Mouse (Mus musculus) thymus, adult 2 months (tissue): Measurements from ENCODE around the gene Wwp2. TPM values are rescaled to one million over a fixed set of nuclear protein-coding genes. Genes with fewer than 3 reads are reported as not detected.

ENCODE experiments used
- DNase-seq: peaks from one replicate; pipeline ENCODE4 v3.0.0; 2021
- H3K27ac ChIP-seq: fragments of 200-500 bp; 2 replicates; pipeline ENCODE4 v1.5.1; 2012; ENCODE audit warnings: low read length, control low read depth; ENCODE audit not compliant: control insufficient read depth, insufficient read depth
- H3K27me3 ChIP-seq: fragments of 200-500 bp; 2 replicates; pipeline ENCODE4 v1.6.1; 2012; ENCODE audit warnings: mild to moderate bottlenecking, low read length, moderate library complexity, mixed read lengths; ENCODE audit not compliant: control insufficient read depth, insufficient read depth
- H3K36me3 ChIP-seq: fragments of 200-500 bp; 2 replicates; pipeline ENCODE4 v1.6.1; 2012; ENCODE audit warnings: mild to moderate bottlenecking, low read length, moderate library complexity; ENCODE audit not compliant: control insufficient read depth, insufficient read depth
- H3K4me1 ChIP-seq: fragments of 200-500 bp; replicated peaks from 2 replicates; pipeline ENCODE4 v1.6.1; 2012; ENCODE audit warnings: low read length; ENCODE audit not compliant: control insufficient read depth, insufficient read depth
- H3K4me3 ChIP-seq: fragments of 200-500 bp; 2 replicates; pipeline ENCODE4 v1.5.1; 2012; ENCODE audit warnings: mild to moderate bottlenecking, low read length, control low read depth, moderate library complexity; ENCODE audit not compliant: control insufficient read depth, insufficient read depth
- CTCF ChIP-seq: fragments of 200-500 bp; IDR thresholded peaks from 2 replicates; pipeline ENCODE4 v1.5.1; 2012; ENCODE audit warnings: mild to moderate bottlenecking, control low read depth, low read length, moderate library complexity, borderline replicate concordance; ENCODE audit not compliant: control insufficient read depth, poor library complexity, insufficient read depth; ENCODE audit errors: extremely low read depth
- POLR2A ChIP-seq: fragments of 200-500 bp; IDR thresholded peaks from 2 replicates; pipeline ENCODE4 v1.6.1; 2012; ENCODE audit warnings: mild to moderate bottlenecking, low read length, control low read depth, moderate library complexity; ENCODE audit not compliant: control insufficient read depth, poor library complexity, insufficient read depth; ENCODE audit errors: extremely low read depth
- WGBS: fragments of 180-500 bp; shearing (Covaris S2); methylation state at CpG from one replicate; pipeline ENCODE4 v1.1.7; 2018; 5-methylcytosine and 5-hydroxymethylcytosine counted together
- polyA plus RNA-seq: library from polyadenylated mRNA; depleted of rRNA; stranded (reverse); fragments of >200 nt; gene quantifications from 2 replicates; pipeline ENCODE4 v1.2.3, GENCODE M21; 2012; rRNA removed

Gene Wwp2
- 78.0 and 79.8 TPM in 2 replicates for polyA plus RNA-seq

DNA sequence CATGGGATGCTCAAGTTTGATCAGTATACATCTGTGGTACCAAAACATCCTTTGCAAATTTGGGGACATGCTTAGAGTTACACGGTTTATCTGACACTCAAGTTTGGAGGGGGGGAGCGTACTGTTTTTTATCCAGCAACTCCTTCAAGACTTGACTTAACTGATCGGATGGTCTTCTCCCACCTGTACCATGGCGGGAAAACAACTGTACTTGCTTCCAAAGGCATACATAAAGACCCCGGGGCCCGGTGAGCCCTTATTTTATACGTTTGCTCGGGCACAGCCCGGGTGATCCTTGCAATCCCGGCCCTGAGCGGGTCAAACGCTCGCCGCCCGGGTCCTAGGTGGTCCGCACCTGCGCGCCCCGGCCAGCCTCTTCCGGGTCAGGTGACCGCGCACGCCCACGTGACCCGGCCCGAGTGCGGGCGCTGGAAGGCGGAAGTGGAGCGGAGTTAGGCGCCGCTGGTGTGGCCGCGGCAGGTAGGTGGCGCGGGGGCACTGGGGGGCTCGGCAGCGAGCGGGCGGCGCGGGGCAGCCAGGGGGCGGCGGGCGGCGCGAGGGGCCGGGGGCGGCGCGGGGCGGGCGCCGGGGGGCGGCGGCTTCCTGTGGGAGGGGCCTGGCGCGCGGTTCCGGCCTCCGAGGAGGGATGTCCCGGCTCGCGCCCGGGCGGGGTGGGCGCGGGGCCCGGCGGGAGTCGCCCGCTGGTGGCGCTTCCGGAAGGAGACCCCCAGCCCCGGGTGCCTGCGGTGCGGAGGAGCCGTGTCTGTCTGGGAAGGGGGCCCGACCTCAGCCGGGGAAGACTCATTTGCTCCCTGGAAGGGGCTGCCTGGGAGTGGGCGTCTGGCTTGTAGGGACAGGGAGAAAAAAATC lies at the start of gene Wwp2:
TSS of gene Wwp2 (plus strand) at position 404 of the 870 bp plus-strand sequence.
- TF ChIP-seq CTCF (0 out of 2 replicates have a peak, but pooled peaks have one; percentile 30), POLR2A (peak; percentile 80)
- Histone ChIP-seq H3K4me1 (peaks cover 7% of the 10 kb centered on the region), H3K36me3 (no peaks in the 10 kb centered on the region), H3K27me3 (no peaks in the 10 kb centered on the region), H3K4me3 (peak within 1 kb of the TSS; percentile 78), H3K27ac (peak within 1 kb of the TSS; percentile 77)
- 1% methylated on average over 49 of the region's 81 CpGs for WGBS
- DNase-seq = peak; percentile 90

- 31% methylated on average over 3 of the region's 3 CpGs for WGBS
- no peak for DNase-seq
- Histone ChIP-seq H3K4me1 (no peaks in the 10 kb centered on the region), H3K36me3 (no peaks in the 10 kb centered on the region), H3K27ac (no peak overlapping the region), H3K4me3 (no peak overlapping the region), H3K27me3 (no peaks in the 10 kb centered on the region)
- TF ChIP-seq CTCF (no peak), POLR2A (no peak)
Measured at GRCm38 (mm10) chr8:107386642-107387041, 49.5 kb upstream of the Wwp2 start.

DNA sequence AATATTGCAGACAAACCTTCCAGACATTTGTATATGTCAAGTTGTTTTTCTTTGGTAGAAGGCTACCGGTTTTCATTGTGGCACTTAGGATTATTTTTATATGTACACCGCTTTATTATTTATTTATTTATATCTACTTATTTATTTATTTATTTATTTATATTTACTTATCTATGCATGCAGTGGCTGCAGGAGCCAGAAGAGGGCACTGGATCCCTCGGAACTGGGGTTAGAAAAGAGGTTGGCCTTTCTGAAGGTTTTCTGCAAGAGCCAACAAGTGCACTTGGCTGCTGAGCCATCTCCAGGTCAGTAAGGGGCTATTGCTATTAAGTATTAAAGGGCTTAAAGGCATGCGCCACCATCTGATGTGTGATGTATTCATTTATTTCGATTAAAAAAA lies 48.3 kb upstream of the Wwp2 start:
- Histone ChIP-seq H3K4me3 (no peak overlapping the region), H3K4me1 (0 out of 2 replicates have a peak, but pooled peaks cover 2% of the 10 kb centered on the region), H3K27me3 (no peaks in the 10 kb centered on the region), H3K36me3 (no peaks in the 10 kb centered on the region), H3K27ac (no peak overlapping the region)
- no peak for TF ChIP-seq POLR2A
- no peak for TF ChIP-seq CTCF
- no peak for DNase-seq
- WGBS = 84% methylated on average over 5 of the region's 5 CpGs

DNA sequence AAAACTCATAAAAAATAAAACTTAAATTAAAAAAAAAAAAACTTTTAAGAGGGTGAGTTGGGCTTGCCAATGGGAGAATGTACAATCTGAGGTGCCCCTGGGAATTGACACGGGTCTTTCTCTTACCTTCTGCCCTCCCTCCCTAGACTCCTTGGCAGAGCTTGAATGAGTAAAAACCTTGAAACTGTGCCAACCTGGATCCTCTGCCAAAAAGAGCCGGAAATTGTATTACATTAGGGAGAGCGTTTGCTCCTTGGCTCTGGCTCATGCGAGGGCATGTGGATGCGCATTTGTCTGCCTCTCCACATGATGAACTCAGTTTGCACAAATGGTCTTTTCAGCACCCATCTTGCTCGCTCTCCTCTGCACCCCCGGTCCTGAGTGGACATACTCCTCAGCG lies 46.6 kb upstream of the Wwp2 start:
- TF ChIP-seq POLR2A = no peak
- TF ChIP-seq CTCF = no peak
- no peak for DNase-seq
- H3K27ac ChIP-seq = no peak overlapping the region

GRCm38 (mm10) chr8:107390476-107391135 lies 45.6 kb upstream of the Wwp2 start:
- no peaks in the 10 kb centered on the region for H3K27me3 ChIP-seq
- 0 out of 2 replicates have a peak, but pooled peaks cover 2% of the 10 kb centered on the region for H3K4me1 ChIP-seq
- no peak for DNase-seq
- no peak for TF ChIP-seq CTCF
- no peak for TF ChIP-seq POLR2A
- no peak overlapping the region for H3K4me3 ChIP-seq
- WGBS = 96% methylated on average over 16 of the region's 16 CpGs
- no peaks in the 10 kb centered on the region for H3K36me3 ChIP-seq
- no peak overlapping the region for H3K27ac ChIP-seq

More for the DNA sequence above, 46.6 kb upstream of the Wwp2 start:
- no peak overlapping the region for H3K4me3 ChIP-seq
- H3K4me1 ChIP-seq = 0 out of 2 replicates have a peak, but pooled peaks cover 2% of the 10 kb centered on the region
- 89% methylated on average over 8 of the region's 8 CpGs for WGBS
- no peaks in the 10 kb centered on the region for H3K27me3 ChIP-seq
- no peaks in the 10 kb centered on the region for H3K36me3 ChIP-seq

DNA sequence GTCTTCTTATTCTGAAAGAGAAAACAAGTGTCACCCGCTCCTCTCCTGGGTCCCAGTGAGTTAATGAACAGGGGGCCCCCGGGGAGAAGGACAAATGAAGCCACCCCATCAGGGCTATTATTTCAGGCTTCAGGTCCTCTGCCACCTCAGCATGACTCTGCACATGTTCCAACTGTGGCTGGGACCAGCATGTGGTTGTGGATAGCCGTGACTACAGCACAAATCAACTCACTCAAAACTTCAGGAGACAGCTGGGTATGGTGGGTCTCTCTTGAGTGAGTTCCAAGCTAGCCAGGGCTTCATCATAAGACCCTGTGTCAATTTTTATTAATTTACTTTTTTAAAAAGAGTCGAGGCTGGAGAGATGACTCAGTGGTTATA lies 45.0 kb upstream of the Wwp2 start:
- Histone ChIP-seq H3K36me3 (no peaks in the 10 kb centered on the region), H3K27me3 (no peaks in the 10 kb centered on the region), H3K27ac (no peak overlapping the region), H3K4me3 (no peak overlapping the region), H3K4me1 (0 out of 2 replicates have a peak, but pooled peaks cover 2% of the 10 kb centered on the region)
- DNase-seq = no peak
- 61% methylated on average over 4 of the region's 4 CpGs for WGBS
- no peak for TF ChIP-seq POLR2A
- TF ChIP-seq CTCF = no peak
